Mouse (Mus musculus): ENCODE measurements at regions not wholly inside any gene's neighbourhood (a gene's known extent, or its start where the extent isn't known, plus 50 kb on each side); places are given as distances from the start of the nearest gene placed in this dataset.

- Histone ChIP-seq H3K9me3 (replicated peaks; ENCODE audit: control insufficient read depth, insufficient read depth, low read length, poor library complexity, severe bottlenecking) (no peaks in the 10 kb centered on the region), H3K4me1 (ENCODE audit: control insufficient read depth, insufficient read depth, low read length) (no peaks in the 10 kb centered on the region), H3K36me3 (ENCODE audit: control insufficient read depth, insufficient read depth, low read length, poor library complexity, severe bottlenecking) (no peaks in the 10 kb centered on the region), H3K27ac (ENCODE audit: insufficient read depth, low read length) (no peak overlapping the region), H3K27me3 (ENCODE audit: control insufficient read depth, insufficient read depth, low read length, poor library complexity, severe bottlenecking) (no peaks in the 10 kb centered on the region), H3K4me3 (ENCODE audit: low read depth, low read length) (no peak overlapping the region), H3K9ac (ENCODE audit: low read depth, poor library complexity, severe bottlenecking) (no peak overlapping the region)
- no peak for TF ChIP-seq CTCF (IDR thresholded peaks at IDR 0.05; ENCODE audit: low read depth, low read length)
- TF ChIP-seq EP300 (IDR thresholded peaks at IDR 0.05; ENCODE audit: insufficient read depth, low read depth, low read length), result no peak
- TF ChIP-seq POLR2A (IDR thresholded peaks at IDR 0.05; ENCODE audit: insufficient read depth, low read length), result no peak
Measured at GRCm38 (mm10) chr12:29247356-29247755, 280.8 kb upstream of the Myt1l start.

- TF ChIP-seq CTCF (IDR thresholded peaks at IDR 0.05; ENCODE audit: low read depth, low read length) (peak; percentile 36), POLR2A (IDR thresholded peaks at IDR 0.05; ENCODE audit: insufficient read depth, low read length) (no peak)
- no peaks in the 10 kb centered on the region for H3K9me3 ChIP-seq (replicated peaks; ENCODE audit: control insufficient read depth, insufficient read depth, low read length, poor library complexity, severe bottlenecking)
- H3K4me1 ChIP-seq (ENCODE audit: control insufficient read depth, insufficient read depth, low read length), result no peaks in the 10 kb centered on the region
- no peaks in the 10 kb centered on the region for H3K27me3 ChIP-seq (ENCODE audit: control insufficient read depth, insufficient read depth, low read length, poor library complexity, severe bottlenecking)
- H3K9ac ChIP-seq (ENCODE audit: low read depth, poor library complexity, severe bottlenecking), result no peak overlapping the region
- H3K36me3 ChIP-seq (ENCODE audit: control insufficient read depth, insufficient read depth, low read length, poor library complexity, severe bottlenecking), result no peaks in the 10 kb centered on the region
- H3K27ac ChIP-seq (ENCODE audit: insufficient read depth, low read length), result no peak overlapping the region
- H3K4me3 ChIP-seq (ENCODE audit: low read depth, low read length), result no peak overlapping the region
Measured at GRCm38 (mm10) chr12:29248459-29248858, 279.7 kb upstream of the Myt1l start.

DNA sequence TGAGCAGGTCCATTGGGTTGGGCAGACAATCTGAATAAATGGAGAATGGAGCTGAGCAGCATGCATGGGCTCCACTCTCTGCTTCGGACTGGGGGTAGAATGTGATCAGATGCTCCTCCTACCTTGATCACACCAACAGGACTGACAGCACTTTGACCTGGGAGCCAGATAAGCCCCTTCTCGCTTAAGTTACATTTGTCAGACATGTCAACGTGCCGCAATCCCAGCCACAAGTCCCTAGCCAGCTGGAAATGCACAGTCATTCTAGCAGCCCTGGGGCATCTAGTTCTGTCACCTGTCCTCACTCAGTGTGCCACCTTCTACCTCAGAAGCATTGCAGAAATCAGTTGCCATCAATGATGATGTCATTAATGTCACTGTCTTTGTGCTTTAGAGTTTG, 272.1 kb upstream of the Myt1l start:
- H3K4me1 ChIP-seq (ENCODE audit: control insufficient read depth, insufficient read depth, low read length), result no peaks in the 10 kb centered on the region
- no peak overlapping the region for H3K4me3 ChIP-seq (ENCODE audit: low read depth, low read length)
- H3K27ac ChIP-seq (ENCODE audit: insufficient read depth, low read length), result no peak overlapping the region

GRCm38 (mm10) chr12:29257011-29257734, 271.0 kb upstream of the Myt1l start:
- TF ChIP-seq POLR2A (IDR thresholded peaks at IDR 0.05; ENCODE audit: insufficient read depth, low read length) (no peak), CTCF (IDR thresholded peaks at IDR 0.05; ENCODE audit: low read depth, low read length) (no peak), EP300 (IDR thresholded peaks at IDR 0.05; ENCODE audit: insufficient read depth, low read depth, low read length) (no peak)

More for the DNA sequence above, 272.1 kb upstream of the Myt1l start:
- Histone ChIP-seq H3K9me3 (replicated peaks; ENCODE audit: control insufficient read depth, insufficient read depth, low read length, poor library complexity, severe bottlenecking) (no peaks in the 10 kb centered on the region), H3K36me3 (ENCODE audit: control insufficient read depth, insufficient read depth, low read length, poor library complexity, severe bottlenecking) (no peaks in the 10 kb centered on the region), H3K9ac (ENCODE audit: low read depth, poor library complexity, severe bottlenecking) (no peak overlapping the region), H3K27me3 (ENCODE audit: control insufficient read depth, insufficient read depth, low read length, poor library complexity, severe bottlenecking) (no peaks in the 10 kb centered on the region)
- TF ChIP-seq POLR2A (IDR thresholded peaks at IDR 0.05; ENCODE audit: insufficient read depth, low read length) (no peak), CTCF (IDR thresholded peaks at IDR 0.05; ENCODE audit: low read depth, low read length) (no peak), EP300 (IDR thresholded peaks at IDR 0.05; ENCODE audit: insufficient read depth, low read depth, low read length) (no peak)

GRCm38 (mm10) chr12:29257735-29258547, 270.2 kb upstream of the Myt1l start:
- no peaks in the 10 kb centered on the region for H3K9me3 ChIP-seq (replicated peaks; ENCODE audit: control insufficient read depth, insufficient read depth, low read length, poor library complexity, severe bottlenecking)
- no peaks in the 10 kb centered on the region for H3K27me3 ChIP-seq (ENCODE audit: control insufficient read depth, insufficient read depth, low read length, poor library complexity, severe bottlenecking)
- H3K4me1 ChIP-seq (ENCODE audit: control insufficient read depth, insufficient read depth, low read length), result no peaks in the 10 kb centered on the region
- H3K36me3 ChIP-seq (ENCODE audit: control insufficient read depth, insufficient read depth, low read length, poor library complexity, severe bottlenecking), result no peaks in the 10 kb centered on the region
- no peak overlapping the region for H3K9ac ChIP-seq (ENCODE audit: low read depth, poor library complexity, severe bottlenecking)
- H3K27ac ChIP-seq (ENCODE audit: insufficient read depth, low read length), result no peak overlapping the region
- TF ChIP-seq EP300 (IDR thresholded peaks at IDR 0.05; ENCODE audit: insufficient read depth, low read depth, low read length) (no peak), POLR2A (IDR thresholded peaks at IDR 0.05; ENCODE audit: insufficient read depth, low read length) (no peak), CTCF (IDR thresholded peaks at IDR 0.05; ENCODE audit: low read depth, low read length) (no peak)
- H3K4me3 ChIP-seq (ENCODE audit: low read depth, low read length), result no peak overlapping the region

More at GRCm38 (mm10) chr12:29257011-29257734, 271.0 kb upstream of the Myt1l start:
- H3K27ac ChIP-seq (ENCODE audit: insufficient read depth, low read length), result no peak overlapping the region
- no peak overlapping the region for H3K4me3 ChIP-seq (ENCODE audit: low read depth, low read length)
- no peaks in the 10 kb centered on the region for H3K36me3 ChIP-seq (ENCODE audit: control insufficient read depth, insufficient read depth, low read length, poor library complexity, severe bottlenecking)
- no peak overlapping the region for H3K9ac ChIP-seq (ENCODE audit: low read depth, poor library complexity, severe bottlenecking)
- no peaks in the 10 kb centered on the region for H3K9me3 ChIP-seq (replicated peaks; ENCODE audit: control insufficient read depth, insufficient read depth, low read length, poor library complexity, severe bottlenecking)
- no peaks in the 10 kb centered on the region for H3K4me1 ChIP-seq (ENCODE audit: control insufficient read depth, insufficient read depth, low read length)
- no peaks in the 10 kb centered on the region for H3K27me3 ChIP-seq (ENCODE audit: control insufficient read depth, insufficient read depth, low read length, poor library complexity, severe bottlenecking)

DNA sequence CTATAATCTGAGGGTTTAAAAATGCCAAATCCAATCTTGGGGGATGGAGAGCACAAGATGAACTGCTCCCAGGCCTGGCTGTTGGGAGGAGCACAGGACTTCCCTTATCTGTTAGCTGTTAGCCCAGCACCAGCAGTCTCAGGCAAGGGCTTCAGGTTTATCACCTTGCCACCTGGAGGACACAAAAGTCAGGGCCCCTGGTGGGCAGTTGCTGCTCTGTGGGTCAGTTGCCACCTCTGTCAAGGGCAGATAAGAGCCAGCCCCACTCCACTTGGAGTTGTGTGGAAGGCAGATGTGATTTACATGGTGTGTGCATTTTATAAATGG, 269.7 kb upstream of the Myt1l start:
- H3K4me3 ChIP-seq (ENCODE audit: low read depth, low read length), result no peak overlapping the region
- no peaks in the 10 kb centered on the region for H3K36me3 ChIP-seq (ENCODE audit: control insufficient read depth, insufficient read depth, low read length, poor library complexity, severe bottlenecking)
- H3K27me3 ChIP-seq (ENCODE audit: control insufficient read depth, insufficient read depth, low read length, poor library complexity, severe bottlenecking), result no peaks in the 10 kb centered on the region; the same call in 1 of the 2 replicates
- no peak overlapping the region for H3K27ac ChIP-seq (ENCODE audit: insufficient read depth, low read length)
- TF ChIP-seq CTCF (IDR thresholded peaks at IDR 0.05; ENCODE audit: low read depth, low read length), result no peak
- no peak for TF ChIP-seq EP300 (IDR thresholded peaks at IDR 0.05; ENCODE audit: insufficient read depth, low read depth, low read length)
- TF ChIP-seq POLR2A (IDR thresholded peaks at IDR 0.05; ENCODE audit: insufficient read depth, low read length), result no peak
- no peaks in the 10 kb centered on the region for H3K4me1 ChIP-seq (ENCODE audit: control insufficient read depth, insufficient read depth, low read length)
- no peak overlapping the region for H3K9ac ChIP-seq (ENCODE audit: low read depth, poor library complexity, severe bottlenecking)
- no peaks in the 10 kb centered on the region for H3K9me3 ChIP-seq (replicated peaks; ENCODE audit: control insufficient read depth, insufficient read depth, low read length, poor library complexity, severe bottlenecking)

Data from ES-Bruce4 (cell line).